Mouse (Mus musculus) G1E-ER4 (cell line): ENCODE results near the gene Sebox. TPM values are rescaled to one million over a fixed set of nuclear protein-coding genes. Genes with fewer than 3 reads are reported as not detected.

Experiments
- GATA1 ChIP-seq: IDR thresholded peaks from one replicate; pipeline ENCODE4 v1.8.0; 2012; ENCODE audit warnings: low read length, inconsistent platforms
- polyA plus RNA-seq: library from polyadenylated mRNA; stranded (reverse); fragments of >175 nt; gene quantifications from 2 replicates; pipeline ENCODE4 v1.2.3, GENCODE M21; 2012

Gene Sebox
- polyA plus RNA-seq, 1 experiment = not detected

DNA sequence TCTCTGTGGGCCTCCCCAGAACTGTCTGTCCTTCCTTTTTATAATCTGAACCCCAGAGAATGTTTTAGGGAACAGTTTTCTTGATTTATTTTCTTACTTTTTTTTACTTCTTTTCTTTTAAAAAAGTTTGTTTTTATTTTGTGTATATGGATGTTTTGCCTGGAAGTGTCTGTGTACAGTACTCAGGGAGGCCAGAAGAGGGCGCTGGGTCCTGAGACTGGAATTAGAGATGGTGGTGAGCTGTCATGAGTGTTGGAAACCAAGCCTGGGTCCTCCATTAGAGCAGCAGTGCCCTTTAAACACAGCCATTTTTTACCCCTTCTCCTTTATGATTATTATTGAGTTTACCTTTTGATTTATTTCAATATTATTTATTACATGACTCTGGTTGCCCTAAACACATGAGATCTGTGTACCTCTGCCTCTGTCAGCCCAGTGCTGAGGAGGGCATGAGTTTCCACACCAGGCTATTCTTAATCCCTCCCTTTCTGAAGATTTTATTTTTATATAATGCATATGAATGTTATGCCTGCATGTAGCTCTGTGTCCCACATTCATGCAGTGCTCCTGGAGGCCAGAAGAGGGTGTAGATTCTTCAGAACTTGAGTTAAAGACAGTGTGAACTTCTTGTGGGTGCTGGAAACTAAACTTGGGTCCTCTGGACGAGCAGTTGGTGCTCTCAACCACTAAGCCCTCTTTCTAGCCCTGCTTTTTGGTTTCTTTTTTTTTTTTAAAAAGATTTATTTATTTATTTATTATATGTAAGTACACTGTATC is 12.5 kb downstream of the Sebox start:
- no peak for TF ChIP-seq GATA1

DNA sequence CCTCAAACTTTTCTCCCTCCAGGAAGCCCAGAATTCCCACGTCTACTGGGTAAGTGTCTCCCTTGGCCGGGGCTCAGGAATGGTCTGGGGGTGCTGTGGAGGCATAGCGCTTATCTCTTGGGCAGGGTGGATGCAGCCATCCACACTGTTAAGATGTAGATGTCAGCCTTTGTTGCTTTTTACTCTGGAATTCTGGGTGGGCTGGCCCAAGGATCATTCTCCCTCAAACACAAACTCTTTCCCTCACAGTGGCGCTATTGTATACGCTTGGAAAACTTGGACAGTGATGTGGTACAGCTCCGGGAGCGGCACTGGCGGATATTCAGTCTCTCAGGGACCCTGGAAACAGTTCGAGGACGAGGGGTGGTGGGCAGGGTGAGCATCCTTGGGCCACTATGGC is 15.7 kb downstream of the Sebox start:
- TF ChIP-seq GATA1 = no peak

DNA sequence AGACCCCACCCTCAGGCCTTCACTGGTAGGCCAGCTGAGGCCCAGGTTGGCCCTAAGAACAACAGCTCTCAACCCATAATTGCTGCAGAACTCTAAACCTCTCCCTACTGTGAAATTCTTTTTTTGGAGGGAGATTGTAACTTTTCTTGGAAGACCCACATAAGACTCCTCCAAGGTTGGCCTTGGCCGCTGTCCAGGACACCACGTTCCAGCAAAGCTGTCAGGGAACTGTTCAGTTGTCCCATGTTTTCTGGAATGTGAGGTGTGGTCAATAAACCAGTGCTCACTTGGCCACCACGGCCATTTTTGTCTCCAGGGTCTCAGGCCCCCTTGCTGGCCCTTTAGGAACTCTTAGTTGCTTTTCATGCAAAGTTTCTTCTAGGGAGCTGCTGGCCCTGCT is 18.6 kb downstream of the Sebox start:
- TF ChIP-seq GATA1 = no peak

DNA sequence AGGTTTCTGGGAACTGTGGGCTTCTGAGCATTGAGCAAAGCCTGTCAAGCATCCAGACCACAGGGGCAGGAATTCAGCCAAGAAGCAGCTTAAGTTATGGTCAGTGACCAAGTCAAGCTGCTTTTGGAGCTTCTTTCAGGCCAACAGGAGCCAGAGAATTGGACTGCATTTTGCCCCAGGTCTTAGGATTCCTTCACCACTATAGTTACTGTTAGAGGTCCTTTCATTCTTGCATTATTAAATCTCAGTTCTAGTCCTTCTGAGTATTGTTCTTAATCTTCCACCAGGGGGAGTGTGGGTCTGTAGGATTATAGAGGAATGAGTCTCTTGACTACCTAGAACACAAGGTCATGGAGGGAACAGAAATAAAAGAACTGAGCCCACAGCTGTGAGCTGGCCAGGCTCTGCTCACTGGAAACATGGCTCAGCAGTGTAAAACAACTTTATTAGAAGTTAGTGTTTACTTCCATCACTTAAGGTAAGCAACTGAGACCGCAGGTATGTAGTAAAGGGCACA is 19.3 kb downstream of the Sebox start:
- no peak for TF ChIP-seq GATA1

DNA sequence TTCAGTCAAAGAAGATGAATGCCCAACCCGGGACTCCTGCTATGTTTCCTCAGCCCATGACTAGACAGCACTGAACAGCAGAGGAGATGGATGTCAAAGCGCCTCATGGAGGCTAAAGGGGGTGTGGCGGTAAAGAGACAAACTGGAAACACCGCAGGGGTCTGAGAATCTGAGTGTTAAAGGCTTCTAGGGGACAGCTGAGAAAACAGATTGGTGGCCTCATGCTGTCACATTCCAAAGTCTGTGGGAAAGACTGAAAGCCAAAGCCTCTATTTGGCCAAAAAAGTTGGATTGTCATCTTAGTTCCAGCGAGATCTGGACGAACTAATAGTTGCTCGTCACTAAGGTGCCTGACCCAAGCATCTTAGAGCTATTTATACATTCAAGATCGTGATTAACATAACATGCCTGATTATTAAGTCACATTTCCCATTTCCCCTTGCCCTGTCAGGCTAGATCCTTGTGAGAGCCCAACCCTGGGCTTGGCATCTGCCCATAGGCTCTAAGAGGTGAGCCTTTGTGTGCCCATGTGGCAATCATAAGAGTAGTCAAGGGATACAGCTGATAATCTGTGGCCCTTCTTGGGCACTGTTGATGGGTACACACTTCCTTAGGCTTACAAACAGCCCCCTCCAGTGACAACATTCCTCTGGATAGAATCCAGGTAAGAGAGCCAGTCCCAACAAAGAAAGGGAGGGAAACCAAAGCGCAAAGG is 20.2 kb downstream of the Sebox start:
- no peak for TF ChIP-seq GATA1

DNA sequence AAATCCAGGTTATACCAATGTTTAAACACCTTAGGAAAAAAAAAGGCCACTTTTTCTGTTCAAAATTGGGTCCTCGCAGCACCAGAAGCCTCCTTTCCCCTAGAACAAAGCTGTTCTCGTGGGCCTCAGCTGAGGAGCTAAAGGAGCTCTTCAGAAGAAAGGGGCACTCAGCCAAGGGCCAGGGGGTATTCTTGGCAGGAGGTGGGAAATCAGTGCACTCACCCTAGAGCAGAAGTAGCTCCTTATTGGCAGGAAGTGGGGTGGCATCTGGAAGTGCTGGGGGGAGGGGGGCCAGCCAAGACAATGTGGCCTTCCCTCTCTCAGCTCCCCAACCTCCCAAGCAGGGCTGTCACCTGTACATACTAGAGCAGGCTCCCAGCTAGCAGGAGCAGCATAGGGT is 21.6 kb downstream of the Sebox start:
- no peak for TF ChIP-seq GATA1

DNA sequence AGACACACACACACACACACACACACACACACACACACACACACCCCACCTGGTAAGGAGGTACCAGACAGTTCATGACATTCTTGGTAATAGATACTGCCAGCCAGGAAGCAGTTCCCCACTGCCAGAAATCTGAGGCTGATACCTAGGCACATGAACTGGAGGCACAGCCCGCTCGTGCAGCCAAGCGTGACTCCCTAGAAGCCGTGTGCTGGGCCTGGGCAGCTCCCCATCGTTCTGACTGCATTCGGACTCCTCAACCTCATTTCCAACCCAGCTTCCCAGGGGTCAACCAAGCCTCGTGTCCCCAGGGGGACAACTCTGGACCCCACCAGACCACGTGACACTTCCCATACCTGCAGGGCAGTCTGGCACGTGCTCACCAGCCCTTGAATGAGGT is 25.5 kb downstream of the Sebox start:
- TF ChIP-seq GATA1 = no peak

DNA sequence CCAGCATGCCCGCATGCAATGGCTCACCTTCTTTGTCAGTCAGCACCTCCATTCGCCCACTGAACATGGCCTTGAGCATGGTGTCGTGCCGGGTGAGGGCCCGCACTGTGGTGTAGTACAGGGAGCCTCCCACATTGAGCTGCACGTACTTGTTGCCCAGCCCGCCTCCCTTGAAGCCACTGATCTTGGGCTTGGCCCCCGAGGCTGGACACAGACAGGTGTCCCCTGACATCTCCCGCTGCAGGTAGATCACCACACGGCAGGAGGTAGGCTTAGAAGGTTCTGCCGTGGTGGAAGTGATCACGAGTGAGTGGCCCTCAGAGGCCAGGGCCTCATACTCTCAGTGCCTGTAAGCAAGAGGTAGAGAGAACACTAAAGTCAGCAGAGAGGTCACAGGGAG is 26.8 kb downstream of the Sebox start:
- TF ChIP-seq GATA1 = no peak

DNA sequence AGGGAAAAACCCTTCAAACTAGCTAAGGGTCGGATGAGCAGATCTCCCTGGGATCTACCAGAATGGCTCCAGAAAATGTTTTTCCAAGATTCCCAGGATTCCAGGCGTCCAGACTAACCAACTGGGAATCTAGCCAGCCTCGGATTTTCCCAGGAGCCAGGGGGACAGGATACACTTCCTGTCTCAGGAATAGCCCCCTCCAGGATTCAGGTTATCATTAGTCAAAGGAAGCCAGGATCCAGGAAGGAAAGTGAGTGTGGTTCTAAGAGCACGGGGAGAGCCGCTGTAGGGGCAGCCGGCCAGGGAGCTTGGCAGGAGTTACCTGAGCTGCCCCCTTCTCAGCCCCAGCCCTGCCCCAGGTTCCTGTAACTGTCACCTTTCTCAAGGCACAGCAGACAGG is 27.8 kb downstream of the Sebox start:
- no peak for TF ChIP-seq GATA1

DNA sequence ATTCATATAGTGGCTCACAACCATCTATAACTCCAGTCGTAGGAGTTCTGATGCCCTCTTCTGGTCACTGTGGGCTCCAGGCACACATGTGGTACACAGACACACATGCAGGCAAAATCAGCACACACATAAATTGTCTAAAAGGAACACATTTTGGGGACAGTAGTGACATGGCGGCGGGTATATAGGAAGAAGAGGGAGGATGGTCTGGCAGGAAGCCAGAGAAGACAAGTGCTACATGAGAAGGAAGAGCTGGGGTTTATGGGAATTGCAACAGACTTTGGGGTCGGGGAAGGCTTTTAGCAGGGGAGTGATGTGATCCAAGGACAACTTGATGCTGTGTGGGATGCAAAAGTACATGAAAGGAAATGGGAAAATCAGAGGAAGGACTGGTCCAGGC is 31.3 kb downstream of the Sebox start:
- no peak for TF ChIP-seq GATA1

DNA sequence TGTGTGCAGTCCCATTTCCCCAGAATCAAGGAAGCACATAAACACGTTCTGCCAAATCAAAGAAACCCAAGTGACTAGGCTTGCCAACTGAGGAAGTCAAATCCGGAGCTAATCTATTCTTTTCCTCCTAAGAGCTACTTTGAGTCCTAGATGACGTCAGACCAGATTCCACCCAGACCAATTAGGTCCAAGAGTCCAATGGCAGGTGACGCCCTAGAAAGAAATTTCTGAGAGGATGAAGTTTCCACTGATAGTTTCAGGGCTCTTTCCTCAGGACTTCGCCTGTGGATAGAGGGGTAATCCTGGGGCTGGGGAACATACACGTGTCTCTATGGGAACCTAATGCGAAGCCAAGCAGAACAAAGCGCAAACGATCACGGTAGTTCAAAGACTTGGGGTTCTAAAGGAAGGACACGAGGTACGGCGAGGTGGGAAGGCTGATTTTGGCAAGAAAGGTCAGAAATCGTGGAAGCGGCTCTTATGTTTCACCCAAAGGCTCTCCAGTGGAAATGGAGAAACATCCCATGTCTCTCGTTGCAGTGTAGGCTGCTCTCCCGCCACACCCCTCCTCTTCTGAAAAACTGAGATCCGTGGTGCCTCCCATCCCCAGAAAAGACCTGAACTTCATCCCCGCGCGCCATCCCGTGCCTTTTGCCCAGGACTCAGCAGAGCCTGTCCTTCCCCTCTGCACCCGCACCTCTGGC is 32.3 kb downstream of the Sebox start:
- no peak for TF ChIP-seq GATA1

DNA sequence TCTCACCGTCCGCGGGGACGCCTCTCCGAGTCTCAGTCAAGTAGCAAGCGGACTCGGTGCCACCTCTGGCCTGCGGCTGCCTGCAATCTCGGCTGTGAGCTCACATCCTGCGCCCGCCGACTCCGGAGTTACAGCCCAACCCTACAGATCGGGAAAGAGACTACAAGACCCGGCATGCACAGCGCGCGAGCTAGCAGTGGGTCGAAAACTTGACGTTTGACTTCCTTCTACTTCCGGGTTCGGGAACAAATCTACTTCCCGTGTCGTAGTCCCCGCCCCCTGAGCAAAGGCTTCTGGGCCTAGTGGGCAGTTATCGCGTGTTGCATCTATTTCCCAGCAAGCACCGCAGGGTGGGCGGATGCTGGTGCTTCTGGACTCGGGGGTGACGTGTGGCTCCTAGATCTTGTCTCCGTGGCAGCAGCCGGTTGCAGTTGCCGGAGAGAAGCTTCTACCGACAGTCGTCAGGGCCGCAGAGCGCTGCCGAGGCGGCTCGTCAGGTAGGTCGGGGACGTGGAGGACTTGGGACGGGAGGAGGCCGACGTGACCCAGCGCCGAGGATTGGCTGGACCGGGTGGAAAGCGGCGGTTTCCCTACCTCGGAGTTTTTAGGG is 32.9 kb downstream of the Sebox start, which contains the start of the genes Tnfaip1 and Ift20:
Tnfaip1 (minus strand) TSS at position 253 of the 610 bp plus-strand sequence.
Ift20 (plus strand) TSS at position 282 of the 610 bp plus-strand sequence.
- no peak for TF ChIP-seq GATA1

DNA sequence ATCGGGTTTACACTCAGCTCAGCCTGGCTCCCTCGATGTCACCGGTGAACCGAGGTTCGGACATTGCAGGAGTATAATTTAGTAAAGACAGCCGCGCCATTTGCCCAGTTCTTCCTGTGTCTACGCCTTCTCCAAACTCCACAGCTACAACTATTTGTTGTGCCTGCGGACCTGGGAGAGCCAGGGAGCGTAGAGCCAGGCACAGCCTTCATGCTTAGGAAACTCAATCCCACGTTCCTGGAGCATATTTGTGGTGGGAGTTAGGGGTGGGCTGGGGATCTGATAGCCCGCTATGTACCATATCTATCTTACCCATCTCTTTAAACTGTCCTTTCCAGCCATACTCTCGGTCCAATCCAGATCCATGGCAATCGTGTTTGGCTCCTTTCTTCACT is 33.4 kb downstream of the Sebox start:
- no peak for TF ChIP-seq GATA1

DNA sequence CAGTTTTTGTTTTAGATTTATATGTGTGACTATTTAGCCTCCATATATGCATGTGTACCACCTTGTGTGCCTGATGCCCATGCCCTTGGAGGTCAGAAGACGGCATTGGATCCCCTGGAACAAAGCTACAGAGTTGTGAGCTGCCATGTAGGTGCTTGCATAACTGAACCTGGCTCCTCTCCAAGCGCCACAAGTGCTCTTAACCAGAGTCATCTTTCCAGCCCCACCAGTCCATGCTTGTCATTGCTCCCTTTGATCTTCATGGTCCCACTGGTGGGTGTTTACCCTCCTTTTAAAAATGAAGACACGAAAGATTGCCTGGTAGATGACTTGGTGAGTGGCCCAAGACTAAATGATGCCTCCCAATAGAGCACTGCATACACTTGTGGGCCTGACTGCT is 37.1 kb downstream of the Sebox start:
- no peak for TF ChIP-seq GATA1

DNA sequence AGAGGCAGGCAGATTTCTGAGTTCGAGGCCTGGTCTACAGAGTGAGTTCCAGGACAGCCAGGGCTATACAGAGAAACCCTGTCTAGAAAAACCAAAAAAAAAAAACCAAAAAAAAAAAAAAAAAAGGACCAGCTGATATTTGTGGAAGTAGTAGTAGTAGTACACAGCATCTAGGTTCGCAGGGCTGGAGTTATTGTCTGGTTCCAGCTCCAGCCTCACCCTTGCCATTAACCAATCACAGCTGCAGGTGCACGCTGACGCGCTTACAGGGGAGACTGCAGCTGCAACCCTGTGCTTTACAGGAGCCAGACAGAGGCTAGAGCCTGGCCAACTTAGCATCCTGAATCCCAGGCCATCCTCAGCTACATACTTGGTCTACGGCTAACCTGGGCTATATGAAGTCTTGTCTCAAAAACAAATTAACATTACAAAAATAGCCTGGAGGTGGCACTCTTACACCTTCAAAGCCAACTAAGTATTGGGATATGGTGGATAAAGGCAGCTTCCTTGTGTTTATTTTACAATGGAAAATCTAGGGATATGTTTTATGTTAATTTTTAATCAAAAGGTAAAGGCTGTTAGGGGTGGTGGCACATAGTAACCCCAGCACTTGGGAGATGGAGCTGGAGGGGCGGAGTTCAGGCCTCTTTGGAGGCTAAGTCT is 41.3 kb downstream of the Sebox start:
- TF ChIP-seq GATA1 = no peak

DNA sequence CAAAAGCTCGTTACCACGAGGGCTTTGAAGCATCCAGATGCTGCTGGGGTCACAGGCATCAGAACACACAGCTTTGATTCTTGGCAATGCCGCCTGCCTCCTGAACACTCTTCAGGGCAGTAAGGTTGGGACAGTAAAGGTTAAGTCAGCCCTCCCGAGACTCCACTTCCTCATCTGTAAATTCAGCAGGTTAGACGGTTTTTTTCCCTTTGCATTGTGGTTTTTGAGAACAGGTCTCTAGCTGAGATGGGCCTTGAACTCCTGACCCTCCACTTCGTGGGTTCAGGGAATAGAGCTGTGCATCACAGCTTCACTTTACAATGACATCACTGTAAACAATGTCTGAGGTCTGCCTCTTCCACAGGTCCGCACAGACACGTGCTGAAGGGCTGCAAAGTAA is 41.9 kb downstream of the Sebox start:
- TF ChIP-seq GATA1 = no peak
